Mouse (Mus musculus) G1E (cell line): ENCODE results near the gene Maml3.

Source experiments
- CTCF ChIP-seq: IDR thresholded peaks from 2 replicates; pipeline ENCODE4 v1.5.1; 2012; ENCODE audit warnings: low read depth, low read length, inconsistent platforms, mixed read lengths
- GATA1 ChIP-seq: IDR thresholded peaks from 2 replicates; pipeline ENCODE4 v1.6.1; 2012; ENCODE audit warnings: borderline replicate concordance, low read length, inconsistent platforms, mixed read lengths
- POLR2AphosphoS5 ChIP-seq: IDR thresholded peaks from 2 replicates; pipeline ENCODE4 v1.6.1; 2012; ENCODE audit warnings: low read depth, low read length, inconsistent platforms; ENCODE audit not compliant: insufficient replicate concordance
- TAL1 ChIP-seq: conservative IDR thresholded peaks from 2 replicates; pipeline ENCODE4 v1.6.1; 2012; ENCODE audit warnings: low read depth, low read length, inconsistent platforms, mixed read lengths

DNA sequence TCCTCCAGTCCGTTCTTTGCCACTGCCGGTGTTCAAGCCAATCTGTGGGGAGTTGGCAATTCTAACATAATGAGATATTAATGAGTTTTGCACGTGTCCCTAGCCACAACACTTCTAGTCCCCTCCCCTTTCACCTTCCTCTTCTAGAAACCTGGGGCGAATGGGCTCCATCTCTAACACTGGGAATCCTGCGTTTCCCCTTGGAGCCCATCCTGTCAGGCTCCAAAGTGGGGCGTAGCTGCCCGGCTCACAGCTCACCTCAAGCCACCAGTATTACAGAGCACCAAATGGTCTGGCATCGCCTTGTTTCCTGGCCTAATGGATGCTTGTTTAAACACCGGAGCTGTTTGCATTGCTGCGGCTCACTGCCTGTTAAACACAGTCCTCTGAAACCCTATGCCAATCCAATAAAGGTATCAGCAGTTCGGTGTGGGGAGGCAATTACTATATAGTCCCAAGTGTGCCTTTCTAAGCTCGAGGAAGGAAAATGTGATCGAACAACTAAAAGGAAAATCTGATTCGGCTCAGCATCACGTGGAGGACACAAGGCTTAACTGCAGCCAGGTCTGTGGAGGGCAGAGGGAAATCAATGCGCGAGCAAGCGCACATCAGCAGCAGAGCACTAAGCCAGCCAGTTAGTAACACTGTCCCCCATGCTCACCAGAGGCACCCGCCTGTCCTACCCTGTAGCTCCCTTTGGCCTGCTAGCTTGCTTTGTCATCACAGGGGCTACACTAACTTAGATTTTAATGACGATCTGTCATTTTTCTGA is 216.0 kb downstream of the Maml3 start:
- TF ChIP-seq CTCF (no peak), GATA1 (no peak), POLR2AphosphoS5 (no peak), TAL1 (no peak)
